Mouse (Mus musculus) liver, embryonic 15.5 days (tissue): ENCODE data around the gene Rpl31. TPM values are rescaled to one million over a fixed set of nuclear protein-coding genes. Genes with fewer than 3 reads are reported as not detected.

Source experiments
- ATAC-seq: fragments of 200-750 bp; cut with Nextera tagmentation; 2 replicates; pipeline ENCODE4 v1.8.0; 2017; ENCODE audit warnings: moderate number of reproducible peaks, mild to moderate bottlenecking, moderate library complexity; ENCODE audit not compliant: insufficient read depth
- H3K27ac ChIP-seq: fragments of 300-500 bp; sonication (generic); replicated peaks from 2 replicates; pipeline ENCODE4 v1.5.1; 2015; ENCODE audit warnings: mild to moderate bottlenecking, inconsistent platforms
- H3K27me3 ChIP-seq: fragments of 300-500 bp; sonication (generic); 2 replicates; pipeline ENCODE4 v1.6.1; 2015; ENCODE audit warnings: mild to moderate bottlenecking, inconsistent platforms
- H3K36me3 ChIP-seq: fragments of 300-500 bp; sonication (generic); replicated peaks from 2 replicates; pipeline ENCODE4 v1.6.1; 2015; ENCODE audit warnings: moderate library complexity, mild to moderate bottlenecking, inconsistent platforms
- H3K4me1 ChIP-seq: fragments of 300-500 bp; sonication (generic); replicated peaks from 2 replicates; pipeline ENCODE4 v1.6.1; 2015; ENCODE audit warnings: inconsistent platforms
- H3K4me2 ChIP-seq: fragments of 300-500 bp; sonication (generic); 2 replicates; pipeline ENCODE4 v1.6.1; 2015; ENCODE audit warnings: moderate library complexity, mild to moderate bottlenecking, inconsistent platforms
- H3K4me3 ChIP-seq: fragments of 300-500 bp; sonication (generic); replicated peaks from 2 replicates; pipeline ENCODE4 v1.5.1; 2015; ENCODE audit warnings: mild to moderate bottlenecking, inconsistent platforms
- H3K9ac ChIP-seq: fragments of 300-500 bp; sonication (generic); 2 replicates; pipeline ENCODE4 v1.6.1; 2015; ENCODE audit warnings: moderate library complexity, mild to moderate bottlenecking, inconsistent platforms
- H3K9me3 ChIP-seq: fragments of 300-500 bp; sonication (generic); replicated peaks from 2 replicates; pipeline ENCODE4 v1.6.1; 2016; ENCODE audit warnings: inconsistent platforms
- WGBS: fragments of 180-500 bp; shearing (Covaris S2); methylation state at CpG from one replicate; pipeline ENCODE4 v1.1.7; 2015; ENCODE audit warnings: mixed read lengths; ENCODE audit not compliant: insufficient replicate concordance; 5-methylcytosine and 5-hydroxymethylcytosine counted together
- polyA plus RNA-seq: library from polyadenylated mRNA; unstranded; fragments of >200 nt; fragmentation: Nextera tagmentation; extraction: Ambion mirVana; gene quantifications from 2 replicates; pipeline ENCODE4 v1.2.1, GENCODE M21; 2015

The Rpl31 gene
- polyA plus RNA-seq, 1 experiment from 2014 or later: 288 TPM

DNA sequence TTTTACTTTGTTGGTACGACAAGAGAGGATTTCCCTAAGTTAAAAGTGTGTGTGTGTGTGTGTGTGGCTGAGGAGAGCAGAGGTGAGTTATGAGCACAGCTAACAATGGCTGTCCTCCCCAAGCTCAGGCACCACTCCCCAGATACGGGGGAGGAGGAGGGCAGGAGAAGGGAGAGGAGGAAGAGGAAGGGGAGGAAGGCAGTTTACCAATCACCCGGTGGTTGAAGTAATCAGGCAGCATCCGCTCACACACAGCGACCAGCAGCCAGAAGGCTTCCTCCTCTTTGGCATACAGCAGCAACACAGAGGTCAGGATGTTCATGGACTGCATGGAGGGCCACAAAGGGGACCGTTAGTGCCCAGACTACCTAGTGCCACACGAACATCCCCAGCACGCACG lies 17.3 kb downstream of the Rpl31 start:
- no peak for ATAC-seq
- H3K9me3 ChIP-seq: no peaks in the 10 kb centered on the region
- no peak overlapping the region for H3K27ac ChIP-seq
- no peak overlapping the region for H3K4me3 ChIP-seq
- no peak overlapping the region for H3K4me2 ChIP-seq
- no peak overlapping the region for H3K9ac ChIP-seq
- peaks cover 32% of the 10 kb centered on the region for H3K4me1 ChIP-seq
- WGBS: 40% methylated on average over 9 of the region's 9 CpGs
- no peaks in the 10 kb centered on the region for H3K27me3 ChIP-seq
- H3K36me3 ChIP-seq: peaks cover 43% of the 10 kb centered on the region

DNA sequence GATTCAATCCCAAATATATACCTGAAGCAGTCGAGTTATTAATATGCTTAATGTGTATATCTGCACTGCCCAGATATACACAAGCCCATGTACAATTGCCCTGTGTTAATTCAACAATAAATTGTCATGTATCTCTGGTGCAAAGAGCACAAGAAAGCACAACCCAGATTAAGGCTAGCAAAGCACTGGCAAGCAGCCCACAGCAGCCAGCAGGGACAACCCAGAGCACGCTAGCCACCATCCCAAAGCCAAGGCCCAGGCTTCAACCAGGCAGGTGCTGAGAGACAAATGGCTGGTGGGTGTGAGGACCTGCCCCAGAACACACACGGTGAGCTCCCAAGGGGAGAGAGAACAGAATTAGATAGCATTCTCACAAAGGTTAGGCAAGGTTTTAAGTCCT lies 18.8 kb downstream of the Rpl31 start:
- Histone ChIP-seq H3K36me3 (peaks cover 45% of the 10 kb centered on the region), H3K9me3 (no peaks in the 10 kb centered on the region), H3K27me3 (no peaks in the 10 kb centered on the region), H3K4me3 (no peak overlapping the region), H3K4me1 (peaks cover 32% of the 10 kb centered on the region), H3K4me2 (no peak overlapping the region), H3K9ac (no peak overlapping the region), H3K27ac (no peak overlapping the region)
- ATAC-seq: no peak
- 63% methylated on average over 3 of the region's 3 CpGs for WGBS

DNA sequence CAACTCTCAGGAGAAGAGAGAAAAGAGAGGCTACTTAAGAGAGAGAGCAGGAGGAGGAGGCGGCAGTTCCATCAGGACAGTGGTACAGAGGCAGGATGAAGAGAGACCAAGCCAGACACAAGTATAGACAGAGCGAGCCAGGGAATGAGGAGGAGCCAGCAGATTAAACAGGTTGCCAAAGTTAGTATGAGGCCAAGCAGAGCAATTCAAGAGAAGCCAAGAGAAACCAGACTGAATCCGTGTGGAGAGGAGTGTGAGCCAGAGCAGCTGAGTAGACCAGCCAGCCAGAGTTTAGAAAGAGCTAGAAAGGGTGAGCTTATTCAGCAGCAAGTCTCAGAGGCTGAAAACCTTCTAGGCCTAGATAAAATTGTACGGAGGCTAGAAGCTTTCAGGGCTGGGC lies 19.9 kb downstream of the Rpl31 start:
- ATAC-seq: no peak
- no peak overlapping the region for H3K9ac ChIP-seq
- peak overlapping the region; percentile 39; the same call in 1 of the 2 replicates for H3K27ac ChIP-seq
- H3K36me3 ChIP-seq: peaks cover 51% of the 10 kb centered on the region
- no peaks in the 10 kb centered on the region for H3K9me3 ChIP-seq
- no peak overlapping the region for H3K4me2 ChIP-seq
- peaks cover 38% of the 10 kb centered on the region for H3K4me1 ChIP-seq
- no peak overlapping the region for H3K4me3 ChIP-seq
- WGBS: 75% methylated on average over 4 of the region's 4 CpGs
- H3K27me3 ChIP-seq: no peaks in the 10 kb centered on the region

DNA sequence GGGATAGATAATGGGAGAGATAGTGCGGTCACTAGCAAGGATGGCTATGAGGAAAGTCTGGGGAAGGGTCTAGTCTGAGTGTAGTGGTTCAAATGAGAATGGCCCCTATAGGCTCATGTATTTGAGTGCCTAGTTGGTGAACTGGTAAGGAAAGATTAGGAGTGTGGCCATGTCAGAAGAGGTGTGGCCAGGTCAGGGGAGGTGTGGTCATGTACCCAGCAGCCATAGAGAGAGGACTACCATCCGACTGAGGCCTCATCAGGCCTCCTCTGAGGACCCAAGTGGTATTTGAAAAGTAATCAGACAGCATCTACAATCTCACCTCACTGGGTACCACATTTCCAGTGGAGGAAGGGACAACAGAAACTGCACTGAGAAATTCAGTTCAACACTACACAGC lies 20.5 kb downstream of the Rpl31 start:
- Histone ChIP-seq H3K36me3 (peaks cover 53% of the 10 kb centered on the region), H3K27ac (peak overlapping the region; percentile 70; the same call in 1 of the 2 replicates)

DNA sequence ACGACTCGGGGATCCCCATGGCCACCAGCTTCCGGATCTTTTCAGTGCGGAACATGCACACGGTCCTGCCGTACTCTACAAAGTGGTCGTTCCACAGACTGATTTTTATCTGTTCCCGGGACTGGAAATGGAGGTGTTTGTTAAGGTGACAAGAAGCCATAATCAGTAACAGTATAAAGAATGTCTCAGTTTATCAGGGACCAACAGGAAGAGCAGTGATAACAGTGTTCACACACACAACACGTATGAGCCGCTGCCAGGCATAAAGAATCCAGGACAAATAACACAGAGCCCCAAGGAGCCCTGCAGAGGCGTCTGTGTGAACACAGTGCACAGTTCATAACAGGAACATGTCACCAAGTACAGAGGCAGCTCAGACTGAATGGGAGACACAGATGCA lies 21.7 kb downstream of the Rpl31 start:
- 35% methylated on average over 11 of the region's 11 CpGs for WGBS
- H3K4me1 ChIP-seq: peaks cover 56% of the 10 kb centered on the region
- H3K36me3 ChIP-seq: peaks cover 53% of the 10 kb centered on the region
- H3K4me3 ChIP-seq: no peak overlapping the region
- H3K9ac ChIP-seq: no peak overlapping the region
- peak overlapping the region; percentile 20; the same call in 1 of the 2 replicates for H3K4me2 ChIP-seq
- peak overlapping the region; percentile 70 for H3K27ac ChIP-seq
- no peaks in the 10 kb centered on the region for H3K27me3 ChIP-seq
- peak; percentile 58 for ATAC-seq
- no peaks in the 10 kb centered on the region for H3K9me3 ChIP-seq

More for the DNA sequence above, 20.5 kb downstream of the Rpl31 start:
- Histone ChIP-seq H3K4me3 (no peak overlapping the region), H3K9me3 (no peaks in the 10 kb centered on the region), H3K4me2 (no peak overlapping the region), H3K4me1 (peaks cover 44% of the 10 kb centered on the region), H3K27me3 (no peaks in the 10 kb centered on the region), H3K9ac (no peak overlapping the region)
- peak; percentile 78 for ATAC-seq
- WGBS: 48% methylated on average over 2 of the region's 2 CpGs

DNA sequence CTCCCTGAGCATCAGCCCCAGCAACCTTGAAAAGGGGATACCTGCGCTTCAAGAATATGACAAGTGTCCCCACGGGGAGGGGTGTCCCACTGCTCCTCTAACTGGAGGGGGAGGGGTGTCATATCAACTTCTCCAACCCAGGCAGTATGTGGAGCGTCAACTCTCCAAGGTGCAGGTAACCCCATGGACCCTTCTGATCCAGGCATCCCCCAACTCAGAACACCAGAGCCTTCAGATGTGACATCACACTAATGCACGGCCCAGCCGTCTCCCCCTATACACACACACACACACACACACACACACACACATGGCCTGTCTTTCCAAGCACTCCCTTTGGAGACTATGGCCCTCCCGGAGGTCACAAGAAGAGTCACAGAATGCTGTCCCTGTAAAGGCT lies 24.0 kb downstream of the Rpl31 start:
- no peak for ATAC-seq
- no peaks in the 10 kb centered on the region for H3K9me3 ChIP-seq
- H3K36me3 ChIP-seq: peaks cover 37% of the 10 kb centered on the region
- 78% methylated on average over 6 of the region's 6 CpGs for WGBS
- H3K4me2 ChIP-seq: no peak overlapping the region
- H3K4me3 ChIP-seq: no peak overlapping the region
- no peaks in the 10 kb centered on the region for H3K27me3 ChIP-seq
- no peak overlapping the region for H3K27ac ChIP-seq
- no peak overlapping the region for H3K9ac ChIP-seq
- H3K4me1 ChIP-seq: peaks cover 68% of the 10 kb centered on the region

DNA sequence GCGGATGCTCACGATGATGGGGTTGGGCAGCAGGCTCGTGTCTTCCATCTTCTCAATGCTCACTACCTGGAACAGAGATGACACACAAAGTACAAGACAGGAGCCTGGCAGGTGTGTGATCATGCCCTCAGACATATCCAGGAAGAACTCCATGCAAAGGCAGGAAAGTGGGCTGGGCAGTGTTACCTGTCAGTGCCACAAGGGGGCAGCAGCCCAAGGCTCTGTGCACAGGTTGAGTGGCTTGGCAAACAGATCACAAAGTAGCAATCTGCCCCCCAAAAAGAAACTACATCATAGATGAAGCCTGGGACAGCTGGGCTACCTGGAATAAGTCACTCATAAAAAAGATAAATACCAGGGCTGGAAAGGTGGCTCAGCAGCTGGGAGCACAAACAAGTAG lies 24.5 kb downstream of the Rpl31 start:
- Histone ChIP-seq H3K4me1 (peaks cover 64% of the 10 kb centered on the region), H3K27ac (no peak overlapping the region), H3K4me2 (no peak overlapping the region), H3K9me3 (0 out of 2 replicates have a peak, but pooled peaks cover under 1% of the 10 kb centered on the region), H3K27me3 (no peaks in the 10 kb centered on the region), H3K4me3 (no peak overlapping the region), H3K9ac (no peak overlapping the region), H3K36me3 (peaks cover 40% of the 10 kb centered on the region)
- no peak for ATAC-seq
- WGBS: 68% methylated on average over 3 of the region's 3 CpGs

DNA sequence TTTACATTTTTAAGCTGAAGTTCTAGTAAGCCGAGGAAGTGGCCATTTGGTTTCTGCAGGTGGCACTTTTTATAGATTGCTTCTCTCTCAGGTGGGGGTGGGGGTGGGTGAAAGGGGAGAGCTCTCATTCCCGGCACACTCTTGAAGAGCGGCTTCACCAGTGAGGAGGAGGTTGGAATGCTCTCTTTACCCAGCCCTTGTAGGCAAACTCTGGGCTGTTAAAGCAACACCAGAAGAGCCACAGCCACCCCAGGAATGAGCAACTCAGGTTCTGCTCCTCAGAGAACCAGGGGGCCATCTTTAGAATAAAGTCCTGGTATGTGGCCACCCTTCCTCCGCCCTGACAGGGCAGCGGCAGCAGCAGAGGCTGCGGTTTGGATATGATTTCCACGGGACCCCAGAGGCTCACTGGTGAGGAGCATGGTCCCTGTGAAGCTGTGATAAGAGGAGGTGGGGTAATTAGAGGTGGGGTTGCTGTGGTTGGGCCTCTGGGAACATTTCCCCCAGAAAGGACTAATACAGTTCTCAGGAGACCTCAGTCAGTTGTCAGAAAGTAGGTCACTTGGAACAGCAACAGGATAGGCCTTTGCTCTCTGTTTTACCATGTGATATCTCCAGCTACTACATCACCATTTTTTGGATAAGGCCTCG lies 25.7 kb downstream of the Rpl31 start:
- Histone ChIP-seq H3K4me3 (no peak overlapping the region), H3K27ac (peak overlapping the region; percentile 70), H3K9ac (no peak overlapping the region), H3K9me3 (0 out of 2 replicates have a peak, but pooled peaks cover 4% of the 10 kb centered on the region), H3K4me2 (peak overlapping the region; percentile 31), H3K27me3 (no peaks in the 10 kb centered on the region), H3K36me3 (peaks cover 48% of the 10 kb centered on the region), H3K4me1 (peaks cover 52% of the 10 kb centered on the region)
- ATAC-seq: peak; percentile 76
- 26% methylated on average over 8 of the region's 8 CpGs for WGBS

DNA sequence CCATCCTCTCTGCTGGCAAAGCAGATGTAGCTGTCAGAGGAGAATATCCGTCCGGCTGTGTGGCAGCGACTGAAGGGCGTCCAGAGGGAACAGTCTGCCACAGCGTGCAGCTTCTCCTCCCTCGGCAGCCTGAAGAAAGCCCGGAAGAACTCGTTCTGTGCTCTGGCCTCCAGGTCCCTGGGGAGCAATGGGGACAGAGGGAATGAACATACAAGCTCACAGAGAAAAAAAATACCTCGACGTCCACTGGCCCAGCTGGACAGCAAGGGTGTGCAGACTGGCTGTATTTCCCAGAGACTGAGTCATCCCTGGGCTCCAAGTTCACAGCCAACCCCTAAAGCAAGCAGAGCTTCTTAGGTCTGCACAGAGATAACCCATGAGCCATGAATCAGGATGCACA lies 26.5 kb downstream of the Rpl31 start:
- Histone ChIP-seq H3K4me2 (no peak overlapping the region), H3K4me3 (no peak overlapping the region), H3K27me3 (no peaks in the 10 kb centered on the region), H3K27ac (peak overlapping the region; percentile 70), H3K36me3 (peaks cover 42% of the 10 kb centered on the region), H3K9me3 (0 out of 2 replicates have a peak, but pooled peaks cover 4% of the 10 kb centered on the region), H3K9ac (no peak overlapping the region), H3K4me1 (peaks cover 44% of the 10 kb centered on the region)
- 67% methylated on average over 10 of the region's 10 CpGs for WGBS
- ATAC-seq: no peak

DNA sequence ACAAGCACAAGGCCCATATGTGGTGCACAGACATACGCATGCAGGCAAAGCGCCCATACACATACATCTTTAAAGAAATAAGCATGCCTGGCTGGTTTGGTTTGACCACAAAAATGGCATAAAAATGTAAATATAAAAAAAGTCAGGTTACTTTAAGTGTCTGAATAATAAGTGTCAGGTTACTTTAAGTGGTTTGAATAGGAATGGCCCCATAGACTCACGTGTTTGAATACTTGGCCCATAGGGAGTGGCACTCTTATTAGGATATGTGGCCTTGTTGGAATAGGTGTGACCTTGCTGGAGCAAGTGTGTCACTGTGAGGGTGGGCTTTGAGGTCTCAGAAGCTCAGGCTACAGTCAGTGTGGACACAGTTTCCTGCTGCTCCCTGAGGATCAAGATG lies 27.0 kb downstream of the Rpl31 start:
- no peak overlapping the region for H3K9ac ChIP-seq
- no peak overlapping the region for H3K4me3 ChIP-seq
- peaks cover 39% of the 10 kb centered on the region for H3K4me1 ChIP-seq
- H3K36me3 ChIP-seq: peaks cover 46% of the 10 kb centered on the region
- H3K27me3 ChIP-seq: no peaks in the 10 kb centered on the region
- WGBS: 80% methylated on average over 3 of the region's 3 CpGs
- H3K27ac ChIP-seq: no peak overlapping the region
- H3K4me2 ChIP-seq: no peak overlapping the region
- no peak for ATAC-seq
- 0 out of 2 replicates have a peak, but pooled peaks cover 4% of the 10 kb centered on the region for H3K9me3 ChIP-seq

DNA sequence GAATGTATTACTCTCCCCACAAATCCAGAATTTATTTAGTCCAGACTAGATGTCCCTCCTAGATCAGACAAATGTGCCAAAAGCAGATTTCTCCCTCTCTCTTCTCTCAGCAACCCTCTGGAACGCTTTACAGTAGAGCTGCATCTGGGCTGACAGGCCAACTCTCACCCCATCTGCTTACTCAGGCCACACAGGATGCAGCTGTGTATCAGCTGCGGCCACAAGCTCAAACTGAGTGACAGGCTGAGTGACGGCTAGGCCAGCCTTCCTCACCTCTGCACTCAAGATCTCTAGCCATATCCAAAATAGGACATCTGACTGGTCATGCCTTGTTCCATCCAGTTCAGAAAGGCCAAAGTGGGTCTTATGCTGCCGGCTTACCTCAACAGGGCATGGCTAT lies 28.7 kb downstream of the Rpl31 start:
- Histone ChIP-seq H3K27ac (no peak overlapping the region), H3K4me2 (no peak overlapping the region), H3K27me3 (no peaks in the 10 kb centered on the region), H3K9ac (no peak overlapping the region), H3K4me3 (no peak overlapping the region), H3K36me3 (peaks cover 39% of the 10 kb centered on the region), H3K9me3 (0 out of 2 replicates have a peak, but pooled peaks cover 4% of the 10 kb centered on the region), H3K4me1 (peaks cover 41% of the 10 kb centered on the region)
- no peak for ATAC-seq
- WGBS: 16% methylated on average over 4 of the region's 4 CpGs

DNA sequence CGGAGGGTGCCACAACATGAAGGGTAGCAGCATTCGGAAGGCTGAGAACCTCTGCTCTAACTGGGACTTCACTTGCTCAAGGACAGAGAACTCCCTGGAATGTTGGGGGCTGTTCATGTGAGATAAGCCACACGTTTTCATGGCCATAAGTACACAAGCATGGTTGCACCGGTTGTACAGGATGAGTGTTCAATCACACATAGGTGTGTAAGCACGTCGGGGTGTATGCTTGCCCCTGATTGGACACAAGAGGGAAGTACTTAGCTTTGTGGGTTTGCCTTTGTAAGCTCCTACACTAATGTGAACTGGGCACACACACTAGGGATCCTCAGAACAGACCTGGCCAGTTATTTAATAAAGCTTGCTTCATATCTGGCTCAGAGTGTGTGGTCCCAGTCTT lies 30.6 kb downstream of the Rpl31 start:
- WGBS: 57% methylated on average over 6 of the region's 6 CpGs
- Histone ChIP-seq H3K4me1 (peaks cover 28% of the 10 kb centered on the region), H3K4me2 (no peak overlapping the region), H3K4me3 (no peak overlapping the region), H3K36me3 (peaks cover 42% of the 10 kb centered on the region), H3K27ac (no peak overlapping the region), H3K9ac (no peak overlapping the region), H3K27me3 (no peaks in the 10 kb centered on the region), H3K9me3 (0 out of 2 replicates have a peak, but pooled peaks cover 4% of the 10 kb centered on the region)
- no peak for ATAC-seq
